Mouse (Mus musculus) 416B (cell line): ENCODE results near the gene Hist1h3e.

Experiments
- DNase-seq: peaks from one replicate; pipeline ENCODE4 v3.0.0; 2011; ENCODE audit warnings: low read depth

Hist1h3e gene

GRCm38 (mm10) chr13:23518295-23518603 is 43.9 kb downstream of the Hist1h3e start:
- no peak for DNase-seq

GRCm38 (mm10) chr13:23517603-23518294 is 44.4 kb downstream of the Hist1h3e start:
- DNase-seq = peak; percentile 96

GRCm38 (mm10) chr13:23516822-23517602 is 45.2 kb downstream of the Hist1h3e start:
- DNase-seq = peak; percentile 77

GRCm38 (mm10) chr13:23515826-23516620 is 46.1 kb downstream of the Hist1h3e start:
- peak; percentile 22 for DNase-seq

GRCm38 (mm10) chr13:23515281-23515680 is 46.9 kb downstream of the Hist1h3e start:
- peak; percentile 28 for DNase-seq

GRCm38 (mm10) chr13:23513517-23513916 is 48.7 kb downstream of the Hist1h3e start:
- DNase-seq = no peak
